Mouse (Mus musculus) lung, postnatal 36 days (tissue): ENCODE data around the gene Ddx31.
A peak's percentile ranks its signal among the peaks of the same experiment; 100 is the strongest.

Experiments
- DNase-seq: peaks from one replicate; pipeline ENCODE4 v3.0.0; 2022; ENCODE audit warnings: mixed read lengths

Gene Ddx31

DNA sequence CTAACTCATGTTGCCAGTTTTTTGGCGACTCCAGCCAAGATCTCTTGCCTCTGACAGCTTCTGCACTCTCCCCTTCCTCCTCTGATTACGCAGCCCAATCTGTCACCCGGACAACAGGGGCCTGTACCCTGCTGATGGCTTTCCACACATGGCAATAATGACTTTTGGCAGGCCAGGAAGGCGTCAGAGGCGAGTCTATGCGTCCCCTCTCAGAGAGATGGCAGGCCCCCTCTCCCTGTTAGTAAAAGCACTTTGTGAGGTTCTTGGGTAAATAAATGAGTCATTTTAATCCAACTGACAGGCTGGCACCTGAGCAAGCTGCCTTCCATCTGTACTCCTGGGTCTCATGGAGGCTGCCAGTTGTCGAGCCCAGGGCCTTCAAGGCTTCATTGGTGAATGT is 27.3 kb downstream of the Ddx31 start:
- no peak for DNase-seq

- DNase-seq: no peak
These were observed 35.3 kb downstream of the Ddx31 start for GRCm38 (mm10) chr2:28875554-28875953.

GRCm38 (mm10) chr2:28881275-28881674 is 41.1 kb downstream of the Ddx31 start:
- DNase-seq: peak; percentile 15

DNA sequence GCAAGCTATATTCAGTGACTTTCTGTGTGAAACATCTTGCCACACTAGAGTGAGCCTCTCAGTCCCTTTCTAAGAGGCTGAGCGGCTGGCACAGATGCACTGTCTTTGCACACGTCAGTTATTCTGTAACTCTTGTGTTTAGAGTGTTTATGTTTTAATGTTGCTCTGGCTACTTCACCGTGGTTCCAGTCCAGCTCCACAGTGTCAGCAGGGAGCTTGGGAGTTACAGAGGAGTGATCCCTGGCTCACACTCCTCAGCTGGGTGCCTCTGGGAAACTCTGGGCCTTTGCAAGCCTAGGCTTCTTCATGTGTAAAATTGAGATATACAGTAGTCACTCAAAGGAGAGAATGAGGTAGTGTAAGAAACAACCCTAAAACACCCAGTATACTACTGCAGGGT is 41.8 kb downstream of the Ddx31 start:
- no peak for DNase-seq

DNA sequence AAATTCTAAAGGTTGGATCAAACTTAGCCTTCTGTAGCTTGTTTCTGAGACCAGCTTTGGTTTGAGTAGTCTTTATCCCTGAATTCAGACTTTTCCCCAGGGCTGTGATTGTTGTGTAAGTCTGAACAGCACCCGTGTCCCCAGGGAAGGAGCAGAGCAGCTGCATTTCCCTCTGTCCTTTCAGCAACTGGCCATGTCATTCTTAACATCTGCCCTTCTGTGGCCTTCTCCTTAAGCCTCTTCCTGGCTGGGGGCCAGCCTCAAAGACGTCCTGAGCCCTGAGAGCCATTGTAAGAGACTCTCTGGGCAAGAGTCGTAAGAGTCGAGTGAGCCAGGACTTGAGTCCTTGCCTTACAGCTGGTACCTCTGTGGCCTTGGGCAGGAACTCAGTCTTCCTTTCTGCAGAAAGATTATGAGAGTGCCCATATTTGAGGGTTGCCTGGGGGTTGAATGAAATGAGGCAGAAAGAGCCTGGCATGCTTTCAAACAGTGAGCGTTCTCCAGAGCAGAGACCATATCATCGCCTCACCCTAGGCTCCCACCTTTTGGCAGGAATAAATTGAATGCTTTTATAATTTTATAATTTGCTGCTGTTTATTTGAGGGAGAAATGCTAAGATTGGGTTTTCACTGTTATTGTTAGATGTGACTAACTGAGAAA is 42.8 kb downstream of the Ddx31 start:
- DNase-seq: no peak

DNA sequence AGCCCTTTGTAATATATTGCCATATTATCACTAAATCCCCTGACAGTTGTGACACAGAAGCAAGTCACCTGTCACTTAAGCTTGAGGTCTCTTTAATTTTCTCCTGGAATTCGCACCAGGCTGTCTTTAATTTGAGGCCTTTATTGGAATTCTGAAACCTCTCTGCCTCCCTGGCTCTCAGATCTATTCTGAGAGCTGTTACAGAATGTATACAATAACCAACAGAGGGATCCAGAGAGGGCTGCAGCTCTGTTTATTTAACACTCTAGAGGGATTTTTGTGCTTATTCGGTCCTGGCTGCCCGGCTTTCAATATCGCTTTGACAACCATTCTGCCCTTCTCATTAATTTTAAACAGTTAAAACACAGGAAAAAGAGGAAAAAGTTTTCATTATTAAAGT is 44.7 kb downstream of the Ddx31 start:
- no peak for DNase-seq

DNA sequence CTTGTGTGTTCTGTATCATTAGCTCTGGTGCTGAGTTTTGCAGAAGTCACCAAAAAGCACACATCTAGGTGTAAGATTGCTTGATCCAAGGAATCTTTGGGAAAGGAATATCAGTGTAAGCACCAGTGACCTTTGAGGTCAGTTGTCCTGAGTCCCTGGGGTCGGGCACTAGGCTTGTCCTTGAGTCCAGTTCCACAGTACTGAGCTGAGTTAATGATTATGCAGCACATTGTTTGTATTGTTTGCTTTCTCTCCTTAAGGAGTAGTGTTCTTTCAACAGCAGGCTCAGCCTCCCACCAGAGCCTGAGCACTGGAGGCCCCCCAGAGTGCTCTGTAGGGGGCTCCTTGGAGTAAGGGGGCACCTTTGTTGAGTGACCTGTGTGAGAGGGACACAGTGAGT is 52.6 kb downstream of the Ddx31 start:
- DNase-seq: no peak

DNA sequence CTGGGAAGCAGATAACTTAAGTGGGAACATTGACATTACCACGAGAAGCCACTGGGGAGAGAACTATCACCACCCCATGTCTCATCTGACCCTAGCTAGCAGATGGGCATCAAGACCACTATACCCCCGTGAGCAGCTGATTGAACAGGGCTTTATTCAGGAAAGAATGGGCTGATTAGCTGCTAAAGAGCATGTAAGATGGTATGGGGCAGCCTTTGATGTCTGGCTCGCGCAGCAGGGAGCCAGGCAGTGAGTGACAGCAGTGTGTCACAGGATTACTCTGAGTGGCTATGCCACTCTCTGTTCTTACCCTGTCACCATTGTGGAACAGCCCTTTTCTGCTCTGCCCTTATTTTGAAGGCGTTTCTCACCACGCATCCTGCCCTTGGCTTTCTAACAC is 53.3 kb downstream of the Ddx31 start:
- no peak for DNase-seq

DNA sequence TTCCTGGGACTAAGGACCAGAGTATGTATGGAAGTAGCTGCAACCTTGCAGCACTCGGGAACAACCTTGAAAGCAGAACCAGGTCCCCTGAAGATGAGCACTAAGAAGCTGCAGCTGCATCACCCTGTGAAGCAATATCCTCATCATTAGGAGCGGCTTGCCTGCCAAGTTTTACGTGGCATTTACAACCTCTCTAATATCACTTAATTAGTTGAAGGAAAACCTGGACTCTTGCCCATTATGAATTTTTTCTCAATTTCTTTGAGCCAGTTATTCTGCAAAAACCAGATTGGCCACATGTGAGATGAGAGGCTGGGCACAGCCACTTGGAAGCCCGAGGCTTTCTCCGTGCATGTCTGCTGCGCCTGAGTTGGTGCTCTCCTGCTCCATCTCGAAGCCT is 55.7 kb downstream of the Ddx31 start:
- DNase-seq: peak; percentile 26

- DNase-seq: no peak
These were observed 57.2 kb downstream of the Ddx31 start for GRCm38 (mm10) chr2:28897340-28897899.

DNA sequence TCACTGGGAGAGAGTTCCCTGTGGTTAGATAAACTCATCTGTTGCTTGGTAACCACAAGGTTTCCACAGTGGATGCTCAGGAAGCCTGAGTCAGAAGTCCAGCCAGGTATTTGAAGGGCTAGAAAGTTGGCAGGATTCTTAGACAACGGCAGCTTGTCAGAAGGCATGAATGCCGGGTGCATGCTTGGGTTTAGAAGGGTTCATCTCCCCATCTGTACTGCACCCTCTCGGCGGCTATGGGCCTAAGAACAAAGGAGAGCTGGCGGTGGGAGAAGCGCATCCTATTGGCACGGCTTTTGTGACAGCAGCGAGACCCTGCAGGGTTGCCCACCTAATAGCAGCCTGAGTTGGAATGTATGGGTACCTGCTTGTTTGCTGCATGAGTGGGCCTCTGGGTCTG is 62.1 kb downstream of the Ddx31 start:
- DNase-seq: no peak

- no peak for DNase-seq
These were observed 63.7 kb downstream of the Ddx31 start for GRCm38 (mm10) chr2:28903871-28904270.

DNA sequence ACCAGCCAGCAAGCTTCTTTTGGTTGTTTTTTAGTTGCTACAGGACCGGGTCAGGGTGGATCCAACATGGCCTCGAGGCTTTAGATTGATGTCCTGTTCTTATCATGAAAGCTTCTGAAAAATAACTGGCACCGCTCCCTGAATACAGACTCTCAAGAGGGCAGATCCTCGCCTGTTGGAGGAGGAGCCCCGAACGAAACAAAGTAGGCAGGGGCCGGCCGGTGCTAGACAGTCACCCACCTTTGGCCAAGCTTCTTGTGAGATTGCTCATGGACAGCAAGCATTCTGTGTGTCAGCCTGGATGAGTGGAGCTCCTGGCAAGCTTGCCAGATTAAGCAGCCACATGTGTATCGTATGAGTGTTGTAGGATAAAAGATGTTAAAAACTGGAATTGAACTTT is 64.6 kb downstream of the Ddx31 start:
- no peak for DNase-seq

- no peak for DNase-seq
These were observed 65.4 kb downstream of the Ddx31 start for GRCm38 (mm10) chr2:28905561-28905960.

GRCm38 (mm10) chr2:28907691-28908388 is 67.6 kb downstream of the Ddx31 start:
- no peak for DNase-seq

DNA sequence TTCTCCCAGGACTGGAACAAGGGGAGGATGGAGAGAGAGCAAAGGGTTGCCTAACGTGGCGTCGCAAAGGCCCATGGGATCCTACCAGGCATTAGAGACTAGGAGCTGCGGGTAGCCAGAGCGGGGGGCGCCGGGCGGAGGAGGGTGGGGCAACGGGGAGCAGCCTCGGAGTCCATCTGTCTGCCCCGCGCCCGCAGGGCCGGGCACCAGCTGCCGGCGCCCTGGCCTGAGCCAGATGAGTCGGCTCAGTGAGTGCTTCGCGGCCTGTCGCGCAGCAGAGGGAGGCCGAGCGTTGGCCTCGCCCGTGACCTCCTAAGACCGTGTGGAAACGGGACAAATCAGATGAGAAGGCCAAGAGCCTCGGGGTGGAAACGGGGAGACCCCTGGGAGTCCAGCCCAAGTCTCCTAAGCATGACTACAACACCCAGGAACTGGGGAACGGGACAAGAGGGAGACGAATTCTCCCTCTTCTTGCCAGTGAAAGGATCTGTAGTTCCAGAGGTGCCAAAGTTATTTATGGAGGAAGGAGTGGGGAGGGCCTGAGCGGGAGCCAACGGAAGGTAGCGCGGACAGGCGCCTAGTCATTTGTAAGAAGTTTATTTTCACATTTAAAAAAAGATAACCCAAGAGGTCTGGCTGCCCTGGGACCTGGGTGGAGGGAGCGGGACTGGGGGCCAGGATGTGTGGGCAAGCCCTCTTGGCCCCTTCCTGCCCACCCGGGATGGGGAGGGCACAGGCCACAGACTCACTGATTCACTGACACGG is 68.4 kb downstream of the Ddx31 start:
- no peak for DNase-seq

DNA sequence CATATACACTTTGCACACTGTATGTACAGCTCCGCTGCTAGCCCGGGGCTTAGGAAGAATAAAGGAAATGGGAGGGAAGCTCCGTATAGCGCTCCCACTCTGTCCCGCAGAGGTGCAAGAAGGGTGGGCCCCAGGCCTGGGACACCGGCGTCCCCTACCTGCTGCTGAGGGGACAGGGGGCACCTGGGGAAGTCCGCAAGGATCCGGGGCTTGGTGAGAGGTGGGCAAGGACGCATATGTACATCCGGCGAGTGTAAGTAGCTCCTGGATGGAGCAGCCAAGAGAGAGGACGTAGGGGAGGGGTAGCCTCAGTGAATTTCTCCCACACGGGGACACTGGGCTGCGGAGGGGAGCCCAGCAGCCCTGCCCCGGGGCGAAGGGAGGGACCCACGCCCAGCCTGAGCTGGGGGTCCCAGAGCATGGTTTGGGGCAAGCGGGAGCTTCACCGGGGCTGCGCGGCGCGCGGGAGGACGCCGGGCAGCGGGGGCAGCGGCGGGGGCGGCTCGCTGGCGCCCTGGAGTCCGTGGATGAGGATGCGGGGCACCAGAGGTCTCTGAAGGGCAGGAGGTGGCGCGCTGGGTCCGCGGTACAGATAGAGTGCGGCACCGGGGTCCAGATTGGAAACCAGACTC is 69.1 kb downstream of the Ddx31 start:
- DNase-seq: no peak

DNA sequence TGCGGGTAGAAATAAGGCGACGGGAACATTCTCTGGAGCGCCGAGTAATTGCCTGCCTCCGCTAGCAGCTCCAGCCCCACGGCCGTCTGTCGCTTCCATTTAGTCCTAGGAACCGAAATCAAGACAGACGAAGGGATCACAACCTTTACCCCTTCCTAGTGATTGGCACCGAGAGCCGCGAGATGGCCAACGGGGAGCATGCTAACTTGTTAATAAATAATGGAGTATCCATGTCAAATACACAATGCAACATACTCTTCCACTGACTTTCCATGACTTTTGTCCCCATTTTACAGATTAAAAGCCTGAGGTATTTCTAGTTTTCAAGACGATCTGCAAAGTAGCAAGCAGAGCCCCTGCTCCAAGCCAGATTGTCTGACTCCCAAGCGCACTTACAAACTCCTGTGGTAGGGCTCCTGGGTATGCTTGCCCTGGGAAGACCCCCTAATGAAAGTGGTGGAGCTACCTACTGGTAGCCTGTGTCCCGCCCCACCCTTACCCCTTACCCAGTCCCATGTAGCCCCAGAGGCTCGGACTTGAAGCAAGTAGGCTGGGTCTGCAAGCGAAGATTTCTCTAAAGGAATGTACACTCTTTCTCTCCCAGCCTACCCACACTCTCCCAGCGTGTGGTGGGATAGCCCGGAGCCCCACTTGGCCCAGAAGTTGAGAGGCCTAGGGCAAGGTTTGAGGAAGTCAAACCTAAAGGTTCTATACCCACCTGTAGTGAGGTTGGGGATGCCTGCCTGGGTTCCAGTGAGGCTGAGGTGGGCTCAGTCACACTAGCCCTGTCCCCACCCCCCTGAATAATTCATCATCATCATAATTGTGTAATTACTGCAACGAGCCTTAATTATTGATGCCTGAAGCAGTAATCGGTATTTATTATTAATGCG is 69.9 kb downstream of the Ddx31 start:
- no peak for DNase-seq

DNA sequence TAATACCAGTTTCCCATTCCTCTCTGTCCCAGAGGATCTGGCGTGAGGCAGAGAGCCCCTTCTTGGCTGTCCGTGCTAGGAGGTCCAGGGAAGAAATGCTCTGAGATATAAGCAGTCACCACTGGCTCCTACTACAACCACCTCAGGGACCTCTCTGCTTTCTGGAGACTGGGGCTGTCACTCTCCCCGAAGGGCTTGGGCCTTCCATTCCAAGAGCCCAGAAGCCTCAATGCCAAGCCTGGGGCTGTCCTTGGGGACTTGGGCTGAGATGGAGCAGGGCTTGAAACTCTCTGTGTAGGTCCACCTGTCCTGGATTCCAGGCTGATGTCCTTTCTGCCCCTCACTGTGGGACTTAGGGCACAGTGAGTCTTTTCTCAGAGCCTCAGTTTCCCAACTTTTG is 70.7 kb downstream of the Ddx31 start:
- no peak for DNase-seq

- DNase-seq: no peak
These were observed 71.3 kb downstream of the Ddx31 start for GRCm38 (mm10) chr2:28911331-28912038.

DNA sequence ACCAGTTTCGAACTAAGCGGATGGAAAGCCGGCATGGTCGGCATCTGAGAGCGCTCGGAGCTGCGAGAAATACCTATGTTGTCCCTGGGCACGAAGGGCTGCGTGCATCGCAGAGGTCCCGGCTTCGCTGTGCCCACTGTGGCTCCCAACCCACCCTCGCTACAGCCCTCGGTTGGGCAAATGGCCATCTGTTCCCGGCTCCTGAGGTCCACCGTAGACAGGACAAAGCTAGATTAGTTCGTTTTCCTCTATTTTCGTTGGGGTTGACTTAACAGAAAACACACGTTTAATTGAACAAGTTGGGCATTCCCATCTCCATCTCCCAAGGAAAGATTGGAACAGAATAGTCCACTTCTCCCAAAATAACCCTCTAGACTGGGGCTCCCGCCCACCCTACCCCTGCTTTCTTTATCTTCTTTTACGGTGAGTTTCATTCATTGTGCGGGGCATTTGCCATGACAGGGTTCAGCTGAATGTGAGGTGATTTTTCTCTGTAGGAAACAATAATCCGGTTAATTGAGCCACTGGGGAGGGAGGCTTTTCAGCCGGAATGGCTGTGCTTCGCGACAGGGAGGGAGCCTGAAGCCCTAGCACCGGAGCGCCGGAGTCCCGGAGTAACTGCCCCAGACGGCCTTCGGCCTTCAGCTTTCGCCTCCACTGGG is 72.0 kb downstream of the Ddx31 start:
- DNase-seq: no peak
